Mouse (Mus musculus) thymus, postnatal 4 days (tissue): ENCODE measurements around the gene 1700016H13Rik.

ENCODE experiments used
- DNase-seq: peaks from one replicate; pipeline ENCODE4 v3.0.0; 2021

The 1700016H13Rik gene

DNA sequence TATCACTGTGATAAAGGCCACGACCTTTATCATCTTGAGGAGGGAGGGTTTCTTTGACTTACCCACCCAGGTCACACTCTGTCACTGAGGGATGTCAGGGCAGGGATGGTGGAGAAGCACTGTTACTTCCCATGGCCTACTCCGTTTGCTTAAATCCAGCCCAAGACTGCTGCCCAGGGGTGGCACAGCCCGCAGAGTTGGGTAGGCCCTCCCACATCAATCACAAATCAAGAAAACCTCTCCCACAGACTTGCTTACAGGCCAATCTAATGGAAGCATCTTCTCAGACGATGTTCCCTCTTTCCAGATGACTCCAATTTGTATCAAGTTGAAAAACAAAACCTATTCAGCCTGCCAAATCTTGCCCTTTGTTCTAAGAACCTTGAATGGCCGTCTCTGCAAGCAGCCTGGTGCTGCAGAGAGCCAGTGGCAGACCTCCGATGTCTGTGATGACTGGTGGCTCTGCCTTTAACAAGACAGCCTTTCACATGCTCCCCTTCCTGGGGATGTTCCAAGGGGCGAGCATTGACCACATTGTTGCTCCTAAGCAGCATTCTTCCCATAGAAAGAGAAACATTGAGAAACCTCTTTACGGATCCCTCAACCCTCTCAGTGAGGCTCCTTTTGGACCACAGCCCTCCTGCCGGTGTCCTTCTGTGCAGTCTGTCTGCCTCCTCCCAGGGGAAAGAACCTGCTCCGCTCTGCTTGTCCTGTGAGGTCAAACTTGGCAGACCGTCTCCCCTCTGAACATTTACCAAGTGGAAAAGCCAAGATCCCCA, 52.5 kb downstream of the 1700016H13Rik start:
- no peak for DNase-seq

DNA sequence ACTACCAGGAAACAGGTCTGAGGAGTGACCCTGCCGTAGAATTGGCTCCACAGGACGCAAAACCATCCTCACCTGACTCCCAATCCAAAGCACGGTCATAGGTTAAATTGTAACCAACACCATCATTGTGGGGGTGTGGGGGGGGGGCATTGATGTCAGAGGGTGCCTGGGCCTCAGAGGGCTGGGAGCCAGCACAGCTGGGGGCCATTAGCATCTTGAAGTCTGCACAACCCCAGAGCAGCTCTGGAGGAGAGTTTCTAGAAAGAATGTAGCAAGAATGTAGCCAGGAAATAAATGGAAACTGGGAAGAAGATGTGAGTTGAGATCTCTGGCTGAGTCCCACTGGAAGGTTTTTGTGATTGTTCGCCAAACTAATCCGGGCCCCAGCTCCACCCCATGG, 56.9 kb downstream of the 1700016H13Rik start:
- no peak for DNase-seq

DNA sequence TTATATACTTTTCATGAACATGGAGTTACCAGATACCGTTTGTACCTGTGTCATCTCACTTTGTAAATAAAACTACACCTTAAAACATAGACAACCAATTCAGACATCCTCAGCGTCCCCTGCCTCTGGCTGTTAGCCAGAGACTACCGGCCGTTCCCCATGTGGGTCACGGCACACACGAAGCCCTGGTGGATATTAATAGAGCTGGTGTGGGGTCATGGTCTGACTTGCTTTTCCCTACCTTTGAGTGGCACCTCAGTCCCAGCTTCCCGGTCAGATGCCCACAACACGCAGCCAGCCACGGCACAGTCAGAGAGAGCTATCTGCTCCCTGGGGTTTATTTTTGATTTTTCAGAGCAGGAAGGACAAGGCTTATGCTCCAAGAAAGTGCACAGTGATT, 57.5 kb downstream of the 1700016H13Rik start:
- DNase-seq = no peak
